9 mouse cellular contexts compared by ENCODE assay signal in genomic region chr17:29385746-29386145, GRCm38 (mm10).
"Had no signal": no experiment of that assay in that cellular context is flagged by ENCODE, and none has a peak within 500 bp of the region (broad histone marks: within the 10 kb centered on the region; RNA-seq: fewer than 3 reads in every experiment).

No protein-coding gene starts in this region.

- H3K27ac ChIP-seq: kidney, embryonic 15.5 days; limb, embryonic 13.5 days; midbrain, embryonic 10.5 days; midbrain, embryonic 15.5 days; neural tube, embryonic 13.5 days; stomach, embryonic 15.5 days had no signal

- ATAC-seq: midbrain, embryonic 15.5 days had no signal

- H3K4me1 ChIP-seq: midbrain, embryonic 15.5 days; stomach, embryonic 15.5 days had no signal

- H3K4me3 ChIP-seq: kidney, embryonic 15.5 days; limb, embryonic 13.5 days; midbrain, embryonic 10.5 days; midbrain, embryonic 15.5 days; neural tube, embryonic 13.5 days; stomach, embryonic 15.5 days had no signal

- H3K4me2 ChIP-seq: kidney, embryonic 15.5 days; limb, embryonic 13.5 days; midbrain, embryonic 15.5 days; neural tube, embryonic 13.5 days; stomach, embryonic 15.5 days had no signal

- H3K9me3 ChIP-seq: kidney, embryonic 15.5 days; limb, embryonic 13.5 days; midbrain, embryonic 10.5 days; midbrain, embryonic 15.5 days; neural tube, embryonic 13.5 days; stomach, embryonic 15.5 days had no signal

- H3K27me3 ChIP-seq: kidney, embryonic 15.5 days; limb, embryonic 13.5 days; midbrain, embryonic 15.5 days; neural tube, embryonic 13.5 days; stomach, embryonic 15.5 days had no signal

- H3K9ac ChIP-seq: kidney, embryonic 15.5 days; limb, embryonic 13.5 days; midbrain, embryonic 15.5 days; neural tube, embryonic 13.5 days; stomach, embryonic 15.5 days had no signal

- DNase-seq: spleen, adult 18-20 months; thymus, adult 2 months; thymus, postnatal 4 days had no signal

- H3K36me3 ChIP-seq: kidney, embryonic 15.5 days; limb, embryonic 13.5 days; midbrain, embryonic 10.5 days; midbrain, embryonic 15.5 days; neural tube, embryonic 13.5 days; stomach, embryonic 15.5 days had no signal
